Mouse (Mus musculus) spleen, adult 18-20 months (tissue): Measurements from ENCODE around the gene Mical2.

Source experiments
- DNase-seq, 2 experiments: peaks; one replicate each; pipeline ENCODE4 v3.0.0; 2022; ENCODE audit warnings: mixed read lengths in 2 of 2

The Mical2 gene

DNA sequence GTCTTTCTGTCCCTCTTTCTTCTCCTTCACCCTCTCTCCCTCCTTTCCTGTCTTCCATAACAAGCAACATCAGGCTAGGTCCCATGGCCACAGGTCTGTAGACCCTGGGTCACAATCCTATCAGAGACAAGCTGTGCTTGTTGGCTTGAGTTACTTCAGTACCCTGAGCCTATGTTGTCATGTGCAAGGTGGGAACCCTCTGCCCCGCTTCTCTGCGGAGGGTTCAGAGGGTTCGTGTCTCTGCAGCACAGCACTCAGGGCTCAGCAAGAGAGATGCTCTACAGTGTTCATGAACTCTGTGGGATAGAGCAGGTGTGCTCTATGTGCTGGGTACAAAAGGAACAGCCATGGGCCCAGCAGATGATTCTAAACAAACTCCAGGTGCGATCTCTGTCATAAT lies 16.0 kb upstream of the Mical2 start:
- no peak for DNase-seq

DNA sequence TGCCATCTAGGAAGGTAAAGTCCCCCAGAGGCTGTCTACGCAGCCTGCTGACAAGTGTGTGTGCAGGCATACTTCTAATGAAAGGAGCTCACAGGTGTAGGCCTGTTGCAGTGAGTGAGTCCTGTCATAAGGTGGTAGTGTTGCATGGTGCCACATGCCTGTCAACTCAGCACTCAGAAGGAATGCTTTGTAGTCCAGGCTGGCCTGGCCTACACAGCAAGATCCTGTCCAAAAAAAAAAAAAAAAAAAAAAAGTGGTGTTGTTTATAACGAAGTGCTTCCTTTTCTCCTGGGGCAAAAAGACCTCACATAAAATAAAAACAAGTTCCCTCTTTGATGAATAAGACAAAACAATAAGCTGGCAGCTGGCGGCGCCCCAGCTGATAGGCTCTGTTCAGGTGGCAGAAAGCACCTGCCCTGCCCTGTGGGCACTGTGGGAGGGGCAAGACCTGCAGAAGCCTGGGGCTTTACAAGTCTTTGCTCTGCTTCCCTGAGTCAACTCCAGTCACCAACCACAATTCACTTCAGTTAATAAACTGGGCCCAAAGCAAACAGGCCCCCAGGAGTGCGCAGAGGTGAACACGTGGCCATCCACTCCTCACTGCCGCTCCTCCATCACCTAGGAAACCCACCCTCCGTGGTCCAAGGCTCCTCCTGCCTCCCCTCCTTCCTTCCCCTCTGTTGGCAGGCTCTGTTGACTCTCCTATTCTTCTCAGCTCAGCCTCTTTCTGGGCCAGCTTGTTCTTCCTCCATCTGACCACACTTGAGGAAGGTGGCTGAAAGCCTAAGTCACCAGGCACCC lies 12.5 kb upstream of the Mical2 start:
- no peak for DNase-seq

DNA sequence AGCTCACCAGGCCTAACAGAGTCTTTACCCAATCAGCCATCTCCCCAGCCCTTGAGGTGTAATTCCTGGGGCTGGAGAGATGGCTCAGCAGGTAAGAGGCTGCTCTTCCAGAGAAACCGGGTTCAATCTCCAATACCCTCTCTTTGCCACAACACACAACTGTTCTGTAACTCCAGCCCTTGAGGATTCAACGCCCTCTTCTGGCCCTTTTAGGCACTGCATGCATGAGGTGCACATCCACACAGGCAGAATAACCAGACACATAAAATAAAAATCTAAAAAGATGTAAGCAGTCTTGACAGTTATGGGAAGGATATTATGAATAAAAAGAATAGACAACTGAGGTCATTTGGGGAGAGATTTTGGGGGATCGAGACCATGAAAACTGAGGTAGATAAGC lies 9.8 kb upstream of the Mical2 start:
- no peak for DNase-seq

DNA sequence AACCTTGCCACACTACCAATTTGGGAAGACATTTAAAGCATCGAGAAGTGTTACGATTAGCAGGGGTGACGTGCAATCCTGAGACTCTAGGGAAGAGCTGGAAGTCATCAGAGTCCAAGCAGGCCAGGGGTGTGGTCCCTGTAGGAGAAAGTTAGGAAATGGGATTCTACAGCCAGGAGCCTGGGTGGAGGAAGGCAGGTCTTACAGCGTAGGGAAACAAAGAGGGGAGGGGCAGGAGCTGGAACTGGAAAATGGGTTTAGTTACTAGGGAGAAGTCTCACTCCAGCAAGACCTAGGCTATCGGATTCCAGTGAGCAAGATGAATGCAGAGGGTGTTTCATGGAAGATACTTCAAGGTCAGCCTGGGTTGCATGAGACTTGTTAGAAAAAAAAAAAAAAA lies 8.9 kb upstream of the Mical2 start:
- no peak for DNase-seq

DNA sequence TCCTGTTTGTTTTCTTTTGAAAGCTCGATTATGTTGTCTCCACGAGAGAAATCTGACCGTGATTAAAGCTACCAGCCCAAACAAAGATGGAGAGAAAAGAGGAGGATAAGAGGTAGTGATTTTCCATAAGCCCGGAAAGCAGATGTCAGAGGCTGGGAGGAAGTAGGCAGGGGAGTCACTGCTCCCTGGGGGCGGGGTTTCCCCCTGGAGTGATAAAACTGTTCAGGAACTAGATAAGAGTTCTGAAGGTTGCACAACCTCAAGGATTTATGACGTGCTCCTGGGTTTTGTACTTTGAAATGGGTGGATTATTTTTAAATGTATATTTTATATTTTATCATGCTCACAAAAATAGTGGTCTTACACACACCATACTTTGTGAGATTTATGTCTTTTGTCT lies 8.4 kb upstream of the Mical2 start:
- no peak for DNase-seq

DNA sequence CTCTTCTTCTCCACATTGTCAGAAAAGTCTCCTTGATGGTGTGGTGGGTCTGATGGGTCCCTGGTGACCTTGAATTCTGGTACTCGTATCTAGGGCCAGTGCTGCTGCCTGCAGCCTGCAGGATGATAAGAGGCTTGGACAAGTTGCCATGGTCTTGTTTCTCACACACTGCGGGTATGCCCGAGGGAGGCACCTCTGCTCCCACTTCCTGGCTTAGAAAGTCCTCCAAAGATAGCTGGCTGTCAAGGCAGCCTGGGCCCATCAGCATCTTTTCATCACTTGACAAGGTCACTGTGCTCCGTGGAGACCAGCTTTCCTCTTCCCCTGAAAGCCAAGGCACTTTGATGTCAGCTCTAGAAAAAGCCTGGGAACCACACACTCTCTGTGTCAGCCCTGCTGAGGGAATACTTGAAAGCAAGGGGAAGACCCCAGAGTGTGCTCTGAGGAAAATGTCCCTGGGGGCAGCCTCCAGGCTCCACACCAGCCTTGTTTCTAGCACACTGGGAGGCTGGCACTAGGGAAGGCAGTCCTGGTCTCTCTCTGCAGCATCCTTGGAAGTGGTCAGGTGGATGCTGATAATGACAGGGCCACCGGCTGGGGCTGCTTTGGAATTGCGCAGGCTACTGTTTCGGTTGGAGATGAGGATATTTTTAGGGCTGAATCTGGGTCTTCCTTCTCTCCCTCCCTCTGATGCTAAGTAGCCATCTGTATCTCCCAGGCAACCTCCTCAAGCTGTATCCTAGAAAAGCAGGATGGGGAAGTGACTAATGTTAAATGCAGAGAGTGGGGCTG lies 2.7 kb upstream of the Mical2 start:
- DNase-seq = no peak

DNA sequence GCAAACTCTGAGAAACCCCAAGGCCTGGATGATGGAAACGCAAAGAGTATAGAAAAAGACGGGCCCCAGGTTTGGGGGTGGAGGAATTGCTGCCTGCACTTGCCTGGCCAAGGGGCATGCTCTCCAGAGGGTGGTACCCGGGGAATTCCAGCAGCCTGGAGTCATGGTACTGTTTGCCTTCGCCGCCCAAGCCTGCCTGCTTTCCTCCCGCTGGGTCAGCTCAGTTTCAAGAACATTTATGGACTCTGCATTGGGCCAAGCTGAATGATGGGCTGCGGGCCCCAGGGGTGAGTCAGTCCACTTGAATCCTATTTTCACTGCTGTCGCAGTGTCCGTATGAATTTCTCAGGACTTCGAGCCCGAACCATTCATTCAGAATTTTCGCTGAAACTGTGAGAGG lies 802 bp upstream of the Mical2 start:
- no peak for DNase-seq

DNA sequence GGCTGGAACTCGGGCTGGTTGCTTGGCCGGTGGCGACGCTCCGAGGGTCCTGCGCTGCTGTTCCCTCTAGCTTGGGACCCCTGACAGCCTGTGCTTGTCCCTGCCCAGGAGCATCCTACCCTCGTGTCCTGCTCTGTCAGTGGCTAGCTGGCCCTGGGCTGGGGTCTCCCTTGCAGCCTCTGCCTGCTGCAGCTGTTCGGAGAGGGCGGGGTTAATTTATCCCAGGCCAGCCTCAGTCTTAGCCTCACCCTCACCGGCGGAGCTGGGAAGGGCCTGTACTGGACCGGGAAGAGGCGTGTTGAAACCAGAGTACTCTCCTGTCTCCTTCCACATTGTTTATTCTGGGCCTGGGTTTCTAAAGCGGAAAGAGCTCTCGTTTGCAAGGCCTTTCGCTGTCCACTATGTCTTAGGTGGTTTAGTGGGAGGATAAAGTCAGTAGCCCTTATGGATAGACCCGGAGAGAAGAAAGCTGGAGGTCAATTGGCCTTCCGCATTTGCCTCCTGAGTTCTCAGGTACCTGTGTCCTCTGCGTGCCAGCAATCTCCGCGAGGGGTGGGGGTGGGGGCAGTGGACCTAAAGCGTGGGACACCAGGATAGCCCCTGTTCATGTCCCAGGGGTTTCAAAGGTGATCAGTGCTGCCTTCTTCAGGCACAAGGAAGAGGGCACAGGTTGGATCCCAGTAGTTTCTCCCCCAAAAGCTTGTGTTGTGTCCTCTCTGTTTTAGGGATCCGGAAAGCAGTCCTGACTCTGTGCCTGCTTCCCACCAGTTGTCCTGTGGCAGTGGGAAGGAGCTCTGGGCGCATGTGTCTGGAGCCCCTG lies 1.0 kb downstream of the Mical2 start:
- DNase-seq = no peak

DNA sequence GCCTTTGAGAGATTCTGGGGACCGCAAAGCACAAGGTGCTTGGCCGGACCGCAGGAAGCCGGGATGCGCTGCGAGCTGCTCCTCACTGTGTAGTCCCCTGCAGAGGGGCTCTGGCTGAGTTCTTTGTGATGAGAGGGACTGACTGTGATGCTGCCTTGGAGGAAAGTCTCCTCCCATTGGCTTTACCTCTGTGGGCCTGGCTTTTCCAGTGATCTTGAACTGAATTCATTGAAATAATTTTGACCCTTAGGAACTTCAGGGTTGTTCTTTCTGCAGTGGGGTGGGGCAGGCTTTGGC lies 1.6 kb downstream of the Mical2 start:
- no peak for DNase-seq

DNA sequence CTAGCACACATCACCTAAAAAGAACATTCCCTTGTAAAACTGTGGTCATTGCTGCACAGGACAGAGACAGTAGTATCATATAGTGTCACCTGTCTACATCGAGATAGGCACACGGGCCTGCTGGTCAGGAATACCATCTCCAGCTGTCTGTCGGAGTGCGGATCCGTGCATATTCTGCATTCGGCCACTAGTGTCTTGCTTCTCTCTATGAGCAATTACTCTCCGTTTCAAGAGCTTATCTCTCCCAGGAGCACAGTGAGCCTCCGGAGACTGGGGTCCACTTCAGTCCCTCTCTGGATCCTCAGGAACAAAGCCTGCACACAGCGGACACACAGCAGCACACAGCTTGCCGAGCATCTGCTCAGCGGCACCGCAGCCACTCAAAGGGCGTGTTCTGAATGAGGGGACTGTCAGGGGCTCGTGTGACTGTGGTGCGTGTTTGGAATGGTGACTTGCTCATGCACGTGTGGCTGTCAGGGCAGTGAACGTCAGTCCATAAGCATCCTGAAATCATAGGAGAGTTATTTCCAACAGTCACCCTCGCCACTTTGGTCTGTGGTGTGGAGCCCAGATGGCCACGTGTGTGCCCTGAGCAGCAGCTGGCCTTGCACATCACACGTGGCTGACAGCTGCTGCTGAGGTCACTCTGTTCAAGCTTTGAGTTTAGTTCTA lies 3.3 kb downstream of the Mical2 start:
- DNase-seq = no peak

DNA sequence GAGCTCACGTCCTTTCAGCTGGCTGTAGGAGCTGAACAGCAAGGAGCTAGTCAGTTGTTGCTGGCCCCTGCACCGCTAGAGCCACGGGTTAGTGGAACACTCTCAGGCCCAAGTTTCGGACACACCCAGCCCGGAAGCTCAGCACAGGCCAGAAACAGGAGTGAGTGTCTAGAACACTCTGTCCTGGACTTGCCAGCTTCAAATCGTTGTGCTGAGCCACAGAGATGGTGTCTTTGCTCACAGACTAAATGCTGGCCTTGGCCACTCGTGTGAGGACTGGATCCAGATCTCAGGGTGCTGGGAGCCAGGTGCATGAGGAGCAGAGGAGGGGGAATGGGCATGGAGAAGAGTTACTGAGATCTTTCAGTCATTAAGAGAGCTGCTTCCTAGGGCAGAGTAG lies 6.1 kb downstream of the Mical2 start:
- DNase-seq = no peak

DNA sequence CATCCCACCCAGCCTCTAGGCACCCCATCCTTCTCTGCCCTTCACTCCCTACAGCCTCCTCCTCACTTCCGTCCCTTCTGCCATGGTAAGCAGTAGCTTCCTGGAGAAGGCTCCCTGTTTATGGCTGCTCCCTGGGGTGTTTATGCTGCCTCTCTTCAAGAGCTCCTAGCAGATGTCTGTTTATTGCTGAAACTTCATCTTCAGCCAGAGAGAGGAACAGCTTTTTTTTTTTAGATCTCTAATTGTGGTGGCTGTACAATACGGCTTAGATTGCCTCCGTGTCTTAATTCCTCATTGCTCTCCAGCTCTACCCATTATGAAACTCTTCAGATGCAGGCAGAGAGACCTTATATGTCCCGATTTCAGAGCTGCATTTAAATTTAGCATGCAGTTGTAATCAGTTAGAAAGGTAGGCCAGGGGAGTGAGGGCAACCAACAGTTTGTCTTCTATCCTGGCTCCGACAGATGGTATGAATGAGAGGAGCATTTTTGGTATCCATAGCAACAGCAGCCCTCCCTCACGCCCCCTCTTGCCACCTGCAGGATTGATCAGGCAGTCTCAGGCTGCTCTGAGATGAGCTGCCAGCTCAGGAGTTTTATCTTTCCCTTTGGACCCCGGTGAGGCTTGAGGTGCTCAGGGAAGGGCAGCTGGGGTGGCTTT lies 7.8 kb downstream of the Mical2 start:
- DNase-seq = no peak

DNA sequence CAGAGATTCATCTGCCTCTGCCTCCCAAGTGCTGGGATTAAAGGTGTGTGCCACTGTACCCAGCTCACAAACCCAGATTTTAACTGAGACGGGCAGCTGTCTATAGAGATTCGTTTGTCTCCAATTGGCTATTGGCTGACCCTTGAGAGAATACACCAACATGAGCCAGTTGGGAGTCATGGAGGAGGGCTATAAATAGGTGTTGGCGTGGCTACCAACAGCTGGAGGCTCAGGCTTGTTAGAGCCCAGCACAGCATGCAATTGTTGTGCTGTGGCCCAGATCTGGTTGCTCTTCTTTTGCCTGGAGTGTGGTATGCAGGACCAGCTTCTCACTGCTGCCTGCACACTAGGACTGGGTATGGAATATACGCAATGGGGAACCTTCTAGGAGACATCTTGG lies 8.8 kb downstream of the Mical2 start:
- DNase-seq = no peak

DNA sequence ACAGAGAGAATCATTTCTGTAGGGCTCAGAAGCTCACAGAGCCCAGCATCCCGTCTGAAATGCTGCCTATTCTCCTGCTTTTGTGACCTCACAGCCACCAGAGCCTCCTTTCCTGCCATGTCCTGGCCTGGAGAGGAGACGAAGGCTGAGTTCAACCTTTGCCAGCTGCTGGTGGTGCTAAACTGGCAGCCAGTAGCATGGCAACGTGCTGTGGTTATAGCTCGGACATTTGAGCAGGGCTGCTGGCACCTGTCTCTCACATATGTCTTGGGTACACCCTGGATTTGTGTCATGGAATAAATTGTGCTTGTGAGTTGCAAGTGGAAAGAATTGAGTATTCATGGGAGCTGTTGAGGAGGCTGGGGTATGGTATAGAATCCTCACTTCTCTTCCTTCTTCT lies 9.8 kb downstream of the Mical2 start:
- DNase-seq = no peak

DNA sequence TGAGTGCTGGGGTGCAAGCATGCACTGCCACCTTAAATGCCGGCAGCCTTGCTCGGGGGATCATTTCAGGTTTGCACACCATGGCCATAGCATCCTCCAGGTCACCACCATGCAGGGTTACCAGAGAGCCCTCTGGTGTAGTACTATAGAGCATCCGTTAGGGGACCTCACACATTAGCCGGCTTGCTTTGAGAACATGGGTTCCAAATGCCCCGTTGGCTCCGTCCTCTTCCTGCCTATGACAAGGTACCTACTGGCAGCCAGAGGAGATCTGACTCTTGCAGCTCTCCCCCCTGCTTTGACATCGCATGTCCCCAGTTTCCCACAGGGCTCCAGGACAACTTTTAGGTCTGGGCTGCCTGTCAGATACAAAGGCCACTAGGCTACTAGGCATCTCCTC lies 11.6 kb downstream of the Mical2 start:
- DNase-seq = no peak

DNA sequence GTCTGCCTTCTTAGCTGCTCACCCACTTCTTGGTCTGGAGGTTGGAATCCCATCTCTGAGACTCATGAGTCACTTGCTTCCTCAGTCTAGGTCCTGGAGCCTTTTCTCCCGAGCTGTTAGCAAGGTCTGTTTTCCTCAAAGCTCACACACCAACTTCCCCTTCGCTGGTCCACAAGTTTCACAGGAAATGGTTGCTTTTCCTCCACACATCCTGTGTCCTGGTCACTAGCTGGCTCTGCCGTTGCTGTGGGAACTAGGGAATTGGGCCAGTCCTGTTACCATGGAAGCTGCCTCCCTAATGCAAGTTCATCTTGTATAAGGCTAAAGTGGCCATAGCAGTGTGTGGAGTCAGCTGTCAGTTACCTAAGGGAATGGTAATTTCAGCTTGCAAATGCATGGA lies 12.2 kb downstream of the Mical2 start:
- no peak for DNase-seq

DNA sequence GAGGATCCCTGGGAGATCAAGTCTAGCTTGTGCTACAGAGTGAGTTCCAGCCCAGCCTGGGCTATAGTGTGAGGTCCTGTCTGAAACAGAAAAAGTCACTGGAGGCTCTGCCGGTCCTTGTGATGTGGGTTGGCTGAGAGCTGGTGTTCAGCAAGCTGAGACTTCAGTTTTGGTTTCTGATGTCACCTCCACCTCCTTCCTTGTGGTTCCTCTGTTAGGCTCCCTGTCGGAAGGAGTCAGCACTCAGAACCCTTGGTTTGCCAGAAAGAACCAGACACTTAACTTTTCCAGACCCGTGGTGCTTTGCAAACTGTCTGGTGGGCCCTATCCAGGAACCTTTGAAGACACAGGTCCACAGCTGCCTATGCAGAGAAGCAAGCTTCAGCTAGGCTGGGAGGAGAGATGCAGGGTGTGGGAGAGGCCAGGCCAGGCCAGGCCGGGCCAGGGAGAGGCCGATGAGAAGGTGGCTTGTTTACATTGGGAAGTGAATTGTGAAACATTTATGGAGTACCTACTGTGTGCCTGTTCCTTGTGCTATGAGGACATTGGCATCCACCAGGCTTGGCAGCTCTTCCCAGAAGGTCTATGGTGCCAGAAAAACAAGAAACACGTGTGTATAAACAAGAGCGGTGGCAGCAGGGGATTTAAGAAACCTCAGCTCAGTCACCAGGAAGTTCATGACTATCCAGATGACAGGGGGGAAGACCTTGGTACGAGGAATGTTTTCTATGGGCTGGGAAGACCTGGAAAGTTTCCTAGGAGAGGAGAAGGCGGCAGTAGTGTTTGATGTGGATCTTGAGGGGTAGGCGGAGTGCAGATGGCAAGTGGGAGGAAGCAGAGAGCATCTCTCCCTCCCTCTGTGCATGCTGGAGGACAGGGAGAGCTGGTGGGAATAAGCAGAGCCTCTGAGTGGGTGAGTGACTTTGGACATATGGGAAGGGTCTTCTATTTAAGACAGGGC lies 13.4 kb downstream of the Mical2 start:
- no peak for DNase-seq

DNA sequence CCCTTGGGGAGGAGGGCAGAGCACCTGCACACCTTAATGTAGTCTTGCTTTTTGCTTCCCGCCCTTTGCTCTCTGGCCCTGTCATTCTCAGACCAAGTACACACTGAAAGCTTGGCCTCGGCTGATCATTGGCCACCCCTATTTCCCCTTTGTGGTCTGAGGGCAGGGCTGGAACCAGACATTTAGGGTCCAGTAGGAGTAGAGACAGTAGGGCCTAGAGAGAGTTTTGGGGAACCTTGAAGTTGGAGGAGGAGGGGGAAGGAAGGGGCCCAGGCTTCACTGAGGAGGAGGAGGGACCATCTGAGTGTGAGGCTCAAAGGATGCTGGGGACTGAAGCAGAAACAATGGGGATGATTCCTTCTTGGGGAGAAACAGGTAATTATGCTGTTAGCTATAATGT lies 15.1 kb downstream of the Mical2 start:
- no peak for DNase-seq

DNA sequence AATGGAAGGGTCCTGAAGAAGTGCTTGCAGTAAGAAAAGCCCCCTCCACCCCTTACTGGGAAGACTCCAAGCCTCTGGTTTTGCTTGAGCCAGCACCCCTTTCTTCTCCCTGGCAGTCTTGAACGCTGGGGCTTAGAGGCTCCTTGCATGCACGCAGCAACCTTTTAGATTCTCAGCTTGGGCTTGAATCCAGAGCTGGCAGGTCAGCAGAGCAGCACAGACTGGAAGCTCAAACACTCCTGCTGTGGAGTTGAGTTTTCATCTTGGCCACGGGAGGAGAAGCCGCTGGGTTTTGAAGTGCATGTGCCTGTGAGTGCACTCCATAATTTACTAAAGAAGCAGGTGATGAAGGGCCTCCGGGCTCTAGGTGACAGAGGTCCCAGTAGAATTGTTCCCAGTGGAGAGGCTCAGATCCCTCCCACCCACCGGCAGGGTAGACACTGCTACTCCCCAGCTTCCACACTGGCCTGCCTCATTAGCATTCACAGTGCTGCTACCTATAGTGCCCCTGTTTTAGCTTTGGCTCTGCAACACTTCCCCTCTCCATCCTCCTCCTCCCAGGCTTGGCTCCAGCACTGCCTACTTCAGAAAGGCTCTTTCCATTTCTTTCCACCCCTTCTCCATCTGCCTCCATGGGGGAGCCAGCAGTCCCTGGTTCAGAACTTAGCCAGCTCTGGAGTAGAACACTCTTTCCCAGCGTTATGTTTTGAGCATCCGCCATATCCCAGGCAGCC lies 15.7 kb downstream of the Mical2 start:
- DNase-seq = no peak

DNA sequence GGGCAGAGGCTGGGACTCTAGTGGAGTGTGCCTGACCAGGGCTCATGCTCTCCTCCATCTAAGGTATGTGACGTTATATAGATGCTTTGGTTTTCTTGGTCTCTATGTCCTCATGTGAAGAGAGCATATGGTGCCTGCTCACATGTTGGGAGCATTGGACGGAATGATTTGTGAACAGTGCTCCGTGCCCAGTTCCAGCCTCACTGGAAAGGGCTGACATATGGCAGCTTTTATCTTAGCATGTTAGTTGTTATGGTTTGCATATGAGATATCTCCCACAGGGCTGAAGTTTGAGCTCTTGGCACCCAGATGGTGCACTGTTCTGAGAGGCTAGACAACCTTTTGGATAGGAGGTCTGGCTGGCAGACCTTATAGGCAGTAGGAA lies 16.3 kb downstream of the Mical2 start:
- DNase-seq = no peak

DNA sequence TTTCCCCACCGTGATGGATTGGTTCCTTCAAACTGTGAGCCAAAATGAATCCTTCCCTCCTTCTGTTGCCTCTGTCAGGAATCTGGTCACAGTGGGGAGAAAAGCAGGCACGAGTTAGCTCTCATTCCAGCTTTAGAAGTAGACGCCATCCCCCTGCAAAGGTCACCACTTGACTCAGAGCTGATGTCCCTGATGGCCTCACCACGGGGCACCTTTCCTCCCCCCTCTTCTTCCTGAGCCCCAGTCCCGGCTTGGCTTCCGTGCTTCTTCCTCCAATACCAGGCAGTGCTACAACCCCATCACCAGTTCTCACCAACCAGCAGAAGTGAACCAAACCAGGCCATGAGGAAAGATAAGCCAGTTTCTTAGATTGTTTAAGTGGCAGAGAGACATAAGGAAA lies 16.9 kb downstream of the Mical2 start:
- no peak for DNase-seq
